Mouse (Mus musculus): ENCODE results near the gene Slmap.
"Not testable (repeated sequence)": the region's sequence is repeated elsewhere in the genome, so short reads cannot be mapped to it uniquely, and the experiment has no call there.

Gene Slmap

DNA sequence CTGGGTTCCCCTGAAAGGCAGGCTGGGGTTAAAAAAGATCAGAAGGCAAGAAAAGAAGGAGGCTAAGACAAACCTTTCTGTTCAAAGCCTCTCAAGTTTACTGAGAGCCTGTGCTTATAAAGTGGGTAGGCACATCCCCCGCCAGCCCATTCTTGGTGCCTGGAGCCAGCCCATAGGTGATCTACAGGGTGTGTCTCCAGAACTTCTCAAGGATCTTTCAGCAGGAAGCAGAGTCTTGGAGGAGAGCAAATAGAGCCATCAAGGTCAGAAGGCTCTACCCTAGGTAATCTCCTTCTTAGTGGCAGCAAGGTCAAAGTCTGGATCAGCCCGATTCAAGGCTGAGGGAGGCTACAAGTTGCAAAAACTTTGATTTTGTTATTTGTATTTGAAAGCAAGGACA lies 149.1 kb downstream of the Slmap start:
- not testable (repeated sequence) for DNase-seq

DNA sequence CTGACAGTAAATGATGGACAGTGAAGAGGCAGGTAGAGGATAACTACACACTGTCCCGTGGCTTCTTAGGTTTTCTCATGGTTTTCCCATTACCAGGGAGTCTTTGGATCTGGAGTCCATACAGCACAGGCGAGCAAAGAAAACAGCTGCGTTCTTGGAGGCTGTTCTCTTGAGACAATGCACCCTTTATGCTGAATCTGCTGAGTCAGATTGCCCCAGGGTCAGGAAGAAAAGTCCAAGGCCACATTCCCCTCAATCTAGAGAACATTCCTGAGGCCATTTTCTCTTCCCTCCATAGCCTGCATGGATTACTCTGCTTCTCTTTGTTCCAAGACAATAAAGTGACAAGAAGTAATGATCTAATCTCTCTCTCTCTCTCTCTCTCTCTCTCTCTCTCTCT lies 155.7 kb downstream of the Slmap start:
- DNase-seq: no peak

DNA sequence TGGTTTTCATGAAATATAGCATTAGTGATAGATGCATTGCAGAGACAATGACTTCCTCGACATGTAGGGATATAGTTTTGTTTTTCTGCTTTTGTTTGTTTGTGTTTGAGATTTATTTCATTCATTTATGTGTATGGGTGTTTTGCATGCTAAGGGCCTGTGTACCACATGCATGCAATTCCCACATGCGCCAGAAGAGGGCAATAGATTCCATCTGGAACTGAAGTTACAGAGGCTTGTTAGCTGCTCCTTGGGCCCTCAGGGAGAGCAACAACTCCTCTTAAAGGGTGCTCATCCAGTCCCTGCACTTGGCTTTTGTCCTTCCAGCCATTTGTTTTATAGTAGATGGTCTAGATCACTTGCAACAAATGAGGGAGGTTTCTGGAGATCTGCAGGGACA lies 158.1 kb downstream of the Slmap start:
- peak; percentile 8 for DNase-seq
